Mouse (Mus musculus): Measurements from ENCODE around the gene Clec3b. TPM values are rescaled to one million over a fixed set of nuclear protein-coding genes. Genes with fewer than 3 reads are reported as not detected.

Gene Clec3b
- polyA plus RNA-seq, 1 experiment from 2014 or later, result not detected

GRCm38 (mm10) chr9:123124413-123124981 is 26.2 kb upstream of the Clec3b start:
- no peaks in the 10 kb centered on the region for H3K4me1 ChIP-seq (replicated peaks)
- H3K27me3 ChIP-seq (replicated peaks), result no peaks in the 10 kb centered on the region
- no peaks in the 10 kb centered on the region for H3K9me3 ChIP-seq
- 81% methylated on average over 2 of the region's 2 CpGs for WGBS
- H3K4me2 ChIP-seq (replicated peaks), result no peak overlapping the region
- no peak overlapping the region for H3K4me3 ChIP-seq (replicated peaks)
- ATAC-seq, result peak; percentile 69; the same call in 1 of the 2 replicates
- H3K36me3 ChIP-seq, result peaks cover 51% of the 10 kb centered on the region
- no peak overlapping the region for H3K9ac ChIP-seq
- H3K27ac ChIP-seq, result no peak overlapping the region

GRCm38 (mm10) chr9:123127663-123128062 is 23.1 kb upstream of the Clec3b start:
- Histone ChIP-seq H3K9ac (no peak overlapping the region), H3K27me3 (replicated peaks) (no peaks in the 10 kb centered on the region), H3K4me2 (replicated peaks) (no peak overlapping the region), H3K36me3 (peaks cover 49% of the 10 kb centered on the region), H3K4me3 (replicated peaks) (no peak overlapping the region), H3K4me1 (replicated peaks) (no peaks in the 10 kb centered on the region), H3K9me3 (no peaks in the 10 kb centered on the region), H3K27ac (no peak overlapping the region)
- ATAC-seq, result no peak
- WGBS, result 92% methylated on average over 6 of the region's 6 CpGs

GRCm38 (mm10) chr9:123132994-123133393 is 17.8 kb upstream of the Clec3b start:
- WGBS, result 92% methylated on average over 3 of the region's 3 CpGs
- Histone ChIP-seq H3K9ac (no peak overlapping the region), H3K9me3 (no peaks in the 10 kb centered on the region), H3K4me3 (replicated peaks) (no peak overlapping the region), H3K36me3 (peaks cover 53% of the 10 kb centered on the region), H3K4me2 (replicated peaks) (no peak overlapping the region), H3K27ac (no peak overlapping the region), H3K4me1 (replicated peaks) (no peaks in the 10 kb centered on the region), H3K27me3 (replicated peaks) (no peaks in the 10 kb centered on the region)
- no peak for ATAC-seq

- Histone ChIP-seq H3K9me3 (no peaks in the 10 kb centered on the region), H3K4me3 (replicated peaks) (no peak overlapping the region), H3K4me1 (replicated peaks) (peaks cover 7% of the 10 kb centered on the region; the same call in 1 of the 2 replicates), H3K4me2 (replicated peaks) (no peak overlapping the region), H3K27ac (no peak overlapping the region), H3K27me3 (replicated peaks) (no peaks in the 10 kb centered on the region), H3K9ac (no peak overlapping the region), H3K36me3 (peaks cover 33% of the 10 kb centered on the region)
- WGBS, result 80% methylated on average over 7 of the region's 7 CpGs
- ATAC-seq, result no peak; the same call in 1 of the 2 replicates
These were observed 13.6 kb upstream of the Clec3b start for GRCm38 (mm10) chr9:123136953-123137682.

GRCm38 (mm10) chr9:123138891-123139474 is 11.8 kb upstream of the Clec3b start:
- ATAC-seq, result peak; percentile 84
- WGBS, result 49% methylated on average over 5 of the region's 5 CpGs

GRCm38 (mm10) chr9:123139887-123140614 is 10.7 kb upstream of the Clec3b start:
- Histone ChIP-seq H3K36me3 (peaks cover 19% of the 10 kb centered on the region), H3K27ac (peak overlapping the region; percentile 57; the same call in 1 of the 2 replicates), H3K4me1 (replicated peaks) (peaks cover 7% of the 10 kb centered on the region; the same call in 1 of the 2 replicates), H3K9me3 (no peaks in the 10 kb centered on the region), H3K4me3 (replicated peaks) (no peak overlapping the region), H3K27me3 (replicated peaks) (no peaks in the 10 kb centered on the region), H3K9ac (no peak overlapping the region), H3K4me2 (replicated peaks) (no peak overlapping the region)
- WGBS, result 82% methylated on average over 4 of the region's 4 CpGs
- no peak for ATAC-seq

More at GRCm38 (mm10) chr9:123138891-123139474, 11.8 kb upstream of the Clec3b start:
- peak overlapping the region; percentile 57 for H3K27ac ChIP-seq
- H3K4me1 ChIP-seq (replicated peaks), result peaks cover 7% of the 10 kb centered on the region; the same call in 1 of the 2 replicates
- no peaks in the 10 kb centered on the region for H3K27me3 ChIP-seq (replicated peaks)
- H3K9me3 ChIP-seq, result no peaks in the 10 kb centered on the region
- no peak overlapping the region for H3K4me3 ChIP-seq (replicated peaks)
- H3K9ac ChIP-seq, result no peak overlapping the region
- H3K36me3 ChIP-seq, result peaks cover 19% of the 10 kb centered on the region
- no peak overlapping the region for H3K4me2 ChIP-seq (replicated peaks)

GRCm38 (mm10) chr9:123148430-123148829 is 2.3 kb upstream of the Clec3b start:
- Histone ChIP-seq H3K36me3 (no peaks in the 10 kb centered on the region), H3K27me3 (replicated peaks) (no peaks in the 10 kb centered on the region), H3K9me3 (no peaks in the 10 kb centered on the region), H3K27ac (no peak overlapping the region), H3K4me3 (replicated peaks) (no peak overlapping the region), H3K4me1 (replicated peaks) (no peaks in the 10 kb centered on the region), H3K9ac (no peak overlapping the region), H3K4me2 (replicated peaks) (no peak overlapping the region)
- WGBS, result 61% methylated on average over 5 of the region's 5 CpGs
- peak; percentile 28; the same call in 1 of the 2 replicates for ATAC-seq

- Histone ChIP-seq H3K27me3 (replicated peaks) (no peaks in the 10 kb centered on the region), H3K9me3 (no peaks in the 10 kb centered on the region), H3K4me3 (replicated peaks) (no peak overlapping the region), H3K4me2 (replicated peaks) (no peak overlapping the region), H3K27ac (no peak overlapping the region), H3K9ac (no peak overlapping the region), H3K4me1 (replicated peaks) (no peaks in the 10 kb centered on the region), H3K36me3 (no peaks in the 10 kb centered on the region)
- WGBS, result 46% methylated on average over 1 of the region's 1 CpGs
- ATAC-seq, result no peak
These were observed 815 bp downstream of the Clec3b start for GRCm38 (mm10) chr9:123151561-123151960.

- Histone ChIP-seq H3K4me1 (replicated peaks) (no peaks in the 10 kb centered on the region), H3K4me2 (replicated peaks) (no peak overlapping the region), H3K36me3 (no peaks in the 10 kb centered on the region), H3K9me3 (no peaks in the 10 kb centered on the region), H3K4me3 (replicated peaks) (no peak overlapping the region), H3K27ac (no peak overlapping the region), H3K27me3 (replicated peaks) (no peaks in the 10 kb centered on the region), H3K9ac (no peak overlapping the region)
- 55% methylated on average over 3 of the region's 3 CpGs for WGBS
- peak; percentile 44; the same call in 1 of the 2 replicates for ATAC-seq
These were observed 1.3 kb downstream of the Clec3b start for GRCm38 (mm10) chr9:123152026-123152425.

- no peak overlapping the region for H3K4me2 ChIP-seq (replicated peaks)
- no peaks in the 10 kb centered on the region for H3K4me1 ChIP-seq (replicated peaks)
- H3K4me3 ChIP-seq (replicated peaks), result no peak overlapping the region
- WGBS, result 88% methylated on average over 2 of the region's 2 CpGs
- H3K36me3 ChIP-seq, result no peaks in the 10 kb centered on the region
- H3K9me3 ChIP-seq, result no peaks in the 10 kb centered on the region
- no peak overlapping the region for H3K27ac ChIP-seq
- no peak for ATAC-seq
- no peak overlapping the region for H3K9ac ChIP-seq
- H3K27me3 ChIP-seq (replicated peaks), result no peaks in the 10 kb centered on the region
These were observed 2.4 kb downstream of the Clec3b start for GRCm38 (mm10) chr9:123153121-123153520.

- H3K4me3 ChIP-seq (replicated peaks), result 0 out of 2 replicates have a peak overlapping the region, but pooled peaks have one; percentile 7
- H3K27me3 ChIP-seq (replicated peaks), result no peaks in the 10 kb centered on the region
- H3K9ac ChIP-seq, result peak overlapping the region; percentile 21; the same call in 1 of the 2 replicates
- no peaks in the 10 kb centered on the region for H3K36me3 ChIP-seq
- H3K4me1 ChIP-seq (replicated peaks), result no peaks in the 10 kb centered on the region
- H3K27ac ChIP-seq, result no peak overlapping the region
- peak; percentile 51 for ATAC-seq
- H3K4me2 ChIP-seq (replicated peaks), result peak overlapping the region; percentile 56
- H3K9me3 ChIP-seq, result no peaks in the 10 kb centered on the region
- 36% methylated on average over 30 of the region's 30 CpGs for WGBS
These were observed 6.2 kb downstream of the Clec3b start for GRCm38 (mm10) chr9:123156910-123157361.

GRCm38 (mm10) chr9:123157699-123158098 is 7.0 kb downstream of the Clec3b start:
- Histone ChIP-seq H3K9ac (no peak overlapping the region), H3K27ac (no peak overlapping the region), H3K27me3 (replicated peaks) (no peaks in the 10 kb centered on the region), H3K4me2 (replicated peaks) (no peak overlapping the region), H3K4me1 (replicated peaks) (no peaks in the 10 kb centered on the region), H3K36me3 (no peaks in the 10 kb centered on the region), H3K4me3 (replicated peaks) (no peak overlapping the region), H3K9me3 (no peaks in the 10 kb centered on the region)
- no peak for ATAC-seq
